Mouse (Mus musculus) heart, adult 2 months (tissue): ENCODE data around the gene Mapkap1.

Experiments
- CTCF ChIP-seq: fragments of 200-600 bp; IDR thresholded peaks from 2 replicates; pipeline ENCODE4 v1.8.1; 2022; ENCODE audit warnings: antibody characterized with exemption, mild to moderate bottlenecking, moderate library complexity
- EP300 ChIP-seq: fragments of 200-500 bp; IDR thresholded peaks from 2 replicates; pipeline ENCODE4 v1.6.1; 2011; ENCODE audit warnings: low read depth, low read length, control low read depth; ENCODE audit not compliant: insufficient read depth
- POLR2A ChIP-seq: fragments of 200-500 bp; IDR thresholded peaks from 2 replicates; pipeline ENCODE4 v1.6.1; 2011; ENCODE audit warnings: mild to moderate bottlenecking, low read depth, low read length, control low read depth; ENCODE audit not compliant: insufficient read depth

DNA sequence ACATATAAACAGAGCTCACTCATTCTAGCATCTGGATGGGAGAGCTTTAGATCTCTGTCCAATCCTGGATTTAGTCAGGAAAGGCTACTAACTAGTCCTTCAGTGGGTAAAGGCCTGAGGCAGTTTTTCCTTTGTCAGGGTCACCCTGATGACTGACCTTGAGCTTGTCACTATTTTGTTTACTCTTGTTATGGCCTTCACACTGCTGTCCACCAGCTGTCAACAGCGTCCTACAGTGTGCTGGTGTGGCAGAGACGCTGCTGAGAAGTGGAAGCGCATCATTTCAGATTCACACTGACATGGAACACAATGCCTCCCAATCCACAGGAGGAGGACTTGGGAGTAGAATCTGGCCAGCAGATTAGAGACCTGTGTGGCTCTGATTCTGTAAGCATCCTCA, 130.8 kb downstream of the Mapkap1 start:
- TF ChIP-seq CTCF: no peak
- TF ChIP-seq POLR2A: no peak
- no peak for TF ChIP-seq EP300
